Mouse (Mus musculus) CD4-positive helper T cell, adult 2 months (primary cell): Measurements from ENCODE around the gene Exoc7.

Source experiments
- DNase-seq: peaks from one replicate; pipeline ENCODE4 v3.0.0-alpha.2; 2012; ENCODE audit warnings: low read depth, missing footprints, low spot score

Exoc7 gene

GRCm38 (mm10) chr11:116318719-116319659, 12.0 kb upstream of the Exoc7 start:
- peak; percentile 84 for DNase-seq

- DNase-seq = no peak
Observed at GRCm38 (mm10) chr11:116312359-116312758, 5.3 kb upstream of the Exoc7 start.

- no peak for DNase-seq
Observed at GRCm38 (mm10) chr11:116311169-116311568, 4.1 kb upstream of the Exoc7 start.

GRCm38 (mm10) chr11:116309601-116310000, 2.6 kb upstream of the Exoc7 start:
- no peak for DNase-seq

GRCm38 (mm10) chr11:116307762-116308531, 914 bp upstream of the Exoc7 start:
- DNase-seq = no peak

- DNase-seq = peak; percentile 96
Observed at GRCm38 (mm10) chr11:116306126-116306982, 679 bp downstream of the Exoc7 start.

GRCm38 (mm10) chr11:116305423-116305822, 1.6 kb downstream of the Exoc7 start:
- DNase-seq = no peak

- DNase-seq = no peak
Observed at GRCm38 (mm10) chr11:116298621-116299020, 8.4 kb downstream of the Exoc7 start.

- DNase-seq = no peak
Observed at GRCm38 (mm10) chr11:116298221-116298620, 8.8 kb downstream of the Exoc7 start.

GRCm38 (mm10) chr11:116297017-116297416, 10.0 kb downstream of the Exoc7 start:
- DNase-seq = no peak

GRCm38 (mm10) chr11:116296191-116296734, 10.8 kb downstream of the Exoc7 start:
- DNase-seq = no peak

GRCm38 (mm10) chr11:116294319-116294718, 12.7 kb downstream of the Exoc7 start:
- peak; percentile 65 for DNase-seq

- no peak for DNase-seq
Observed at GRCm38 (mm10) chr11:116293538-116294137, 13.4 kb downstream of the Exoc7 start.

GRCm38 (mm10) chr11:116292401-116292800, 14.6 kb downstream of the Exoc7 start:
- no peak for DNase-seq

GRCm38 (mm10) chr11:116290556-116290955, 16.5 kb downstream of the Exoc7 start:
- DNase-seq = no peak

GRCm38 (mm10) chr11:116287351-116287750, 19.7 kb downstream of the Exoc7 start:
- no peak for DNase-seq

GRCm38 (mm10) chr11:116285770-116286191, 21.3 kb downstream of the Exoc7 start:
- no peak for DNase-seq

GRCm38 (mm10) chr11:116283982-116284381, 23.1 kb downstream of the Exoc7 start:
- no peak for DNase-seq

- DNase-seq = no peak
Observed at GRCm38 (mm10) chr11:116282912-116283521, 24.0 kb downstream of the Exoc7 start.

GRCm38 (mm10) chr11:116282089-116282488, 24.9 kb downstream of the Exoc7 start:
- no peak for DNase-seq
